In the genomic region with DNA sequence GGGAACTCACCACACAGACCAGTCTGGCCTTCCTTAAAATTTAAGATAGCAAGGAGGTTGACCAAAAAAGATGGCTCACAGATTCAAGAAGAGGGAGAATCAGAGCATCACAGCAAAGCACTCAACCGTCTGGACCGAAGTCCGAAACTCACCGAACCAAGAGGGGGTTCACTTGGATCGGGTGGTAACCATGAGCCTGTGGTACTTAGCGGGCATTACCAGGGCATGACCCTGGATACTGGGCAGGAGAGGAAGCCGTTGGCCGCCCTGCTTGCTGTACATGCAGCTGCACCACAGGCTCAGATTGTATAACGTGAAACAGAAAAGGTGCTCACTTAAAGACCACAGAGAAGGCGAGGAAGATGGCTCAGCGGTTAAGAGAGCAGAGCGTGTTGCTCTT, we compare ENCODE assay signal across 26 mouse cellular contexts. TPM values are rescaled to one million over a fixed set of nuclear protein-coding genes. Genes with fewer than 3 reads are reported as not detected.
"Had no signal": no experiment of that assay in that cellular context is flagged by ENCODE, and none has a peak within 500 bp of the region (broad histone marks: within the 10 kb centered on the region; RNA-seq: fewer than 3 reads in every experiment).

No protein-coding gene starts in this region.

- H3K9ac ChIP-seq: limb, embryonic 12.5 days; limb, embryonic 15.5 days; liver, embryonic 14.5 days; liver, postnatal 0 days; lung, embryonic 14.5 days had no signal

- H3K27ac ChIP-seq: limb, embryonic 12.5 days; limb, embryonic 15.5 days; liver, embryonic 14.5 days; macrophage had no signal

- ATAC-seq: intestine, postnatal 0 days; liver, postnatal 0 days; lung, postnatal 0 days had no signal

- H3K9me3 ChIP-seq: limb, embryonic 12.5 days; limb, embryonic 15.5 days had no signal

- H3K4me3 ChIP-seq: limb, embryonic 12.5 days; limb, embryonic 15.5 days had no signal

- DNase-seq: layer of hippocampus, postnatal 36 days; left cerebral cortex, postnatal 4 days; liver, postnatal 0 days; lung, embryonic 14.5 days; midbrain, embryonic 14.5 days; thymus, adult 18-20 months; thymus, postnatal 36 days had no signal

- H3K4me2 ChIP-seq: limb, embryonic 12.5 days; limb, embryonic 15.5 days; liver, embryonic 11.5 days; lung, embryonic 14.5 days had no signal

RNA-seq across cellular contexts. Expression of a gene that starts 3.8 kb away (rescaled TPM):
- total RNA-seq: layer of hippocampus, adult 8-10 months; layer of hippocampus, postnatal 10 days; layer of hippocampus, postnatal 36 days; left cerebral cortex, adult 8-10 months; left cerebral cortex, postnatal 14 days; left cerebral cortex, postnatal 4 days; megakaryocyte, adult 5-6 weeks; midbrain, postnatal 0 days had no signal
- polyA plus RNA-seq: intestine, embryonic 14.5 days; limb, embryonic 12.5 days; liver, embryonic 11.5 days; liver, embryonic 14.5 days; liver, postnatal 0 days; lung, embryonic 14.5 days; lung, postnatal 0 days; macrophage; midbrain, embryonic 14.5 days; midbrain, postnatal 0 days; neural tube, embryonic 11.5 days; neural tube, embryonic 14.5 days; small intestine, adult 2 months; stomach, embryonic 16.5 days had no signal

RNA-seq across cellular contexts. Expression of a gene that starts 33.1 kb away (rescaled TPM):
- total RNA-seq: layer of hippocampus, postnatal 10 days; layer of hippocampus, postnatal 36 days; left cerebral cortex, adult 8-10 months; left cerebral cortex, postnatal 14 days; left cerebral cortex, postnatal 4 days had no signal
- polyA plus RNA-seq: intestine, embryonic 14.5 days; limb, embryonic 12.5 days; liver, embryonic 11.5 days; liver, postnatal 0 days; lung, embryonic 14.5 days; lung, postnatal 0 days; macrophage; midbrain, embryonic 14.5 days; midbrain, postnatal 0 days; neural tube, embryonic 11.5 days; neural tube, embryonic 14.5 days; spleen, adult 2 months had no signal
